Mouse (Mus musculus): ENCODE data around the gene Tusc2. TPM values are rescaled to one million over a fixed set of nuclear protein-coding genes. Genes with fewer than 3 reads are reported as not detected.

The Tusc2 gene
- polyA plus RNA-seq, 1 experiment from 2014 or later: 96.7 TPM

DNA sequence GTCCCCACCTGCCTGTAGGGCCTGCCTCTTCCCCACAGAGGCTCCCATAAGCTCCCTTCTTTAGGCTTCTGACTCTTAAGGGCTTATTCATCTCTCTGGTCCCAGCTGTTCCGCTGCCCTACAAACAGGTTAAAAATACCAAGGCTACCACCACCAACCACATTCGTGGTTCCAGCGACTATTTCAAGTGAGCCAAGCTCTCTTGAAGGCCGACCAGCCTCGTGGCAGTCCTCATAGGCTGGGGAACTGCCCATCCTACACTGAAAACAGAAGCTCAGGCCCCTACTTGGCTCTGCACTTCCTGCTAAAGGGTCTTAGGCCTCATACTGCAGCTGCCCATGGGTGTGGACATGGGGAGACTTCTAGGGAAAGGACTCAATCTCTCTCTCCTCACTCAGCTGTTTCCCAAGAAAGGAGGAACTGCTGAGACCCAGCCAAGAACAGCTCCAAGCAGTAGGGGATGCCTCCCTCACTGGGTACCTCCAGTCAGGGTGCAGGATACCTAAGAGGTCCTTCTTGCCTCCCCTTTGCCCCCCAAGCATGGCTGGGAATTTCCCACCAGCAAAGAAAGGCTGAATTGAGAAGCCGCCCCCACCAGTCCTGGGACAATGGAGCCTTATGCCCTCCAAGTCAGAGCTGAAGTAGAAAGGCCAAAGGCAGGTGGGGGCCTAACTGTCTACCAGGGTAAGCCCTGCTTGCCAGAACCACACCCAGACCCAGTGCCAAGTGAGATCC is 48.6 kb downstream of the Tusc2 start:
- peak overlapping the region; percentile 62 for H3K9ac ChIP-seq (replicated peaks)
- 0 out of 2 replicates have a peak, but pooled peaks have one; percentile 0 for ATAC-seq (replicated peaks)
- 62% methylated on average over 6 of the region's 6 CpGs for WGBS
- peaks cover 25% of the 10 kb centered on the region for H3K36me3 ChIP-seq
- H3K27me3 ChIP-seq: no peaks in the 10 kb centered on the region
- H3K4me3 ChIP-seq: peak overlapping the region; percentile 39; the same call in 1 of the 2 replicates
- no peaks in the 10 kb centered on the region for H3K9me3 ChIP-seq
- peaks cover 25% of the 10 kb centered on the region for H3K4me1 ChIP-seq
- peak overlapping the region; percentile 98 for H3K27ac ChIP-seq (replicated peaks)
- peak overlapping the region; percentile 72 for H3K4me2 ChIP-seq (replicated peaks)

- peaks cover 25% of the 10 kb centered on the region for H3K4me1 ChIP-seq
- H3K9me3 ChIP-seq: no peaks in the 10 kb centered on the region
- peak overlapping the region; percentile 62 for H3K9ac ChIP-seq (replicated peaks)
- ATAC-seq (replicated peaks): peak; percentile 94
- H3K36me3 ChIP-seq: peaks cover 29% of the 10 kb centered on the region
- no peaks in the 10 kb centered on the region for H3K27me3 ChIP-seq
- under 1% methylated on average over 46 of the region's 48 CpGs for WGBS
- peak overlapping the region; percentile 39 for H3K4me3 ChIP-seq
- peak overlapping the region; percentile 98 for H3K27ac ChIP-seq (replicated peaks)
- H3K4me2 ChIP-seq (replicated peaks): peak overlapping the region; percentile 72
Measured at GRCm38 (mm10) chr9:107612191-107612944, 49.3 kb downstream of the Tusc2 start.

GRCm38 (mm10) chr9:107612945-107613569 is 50.0 kb downstream of the Tusc2 start:
- Histone ChIP-seq H3K4me1 (peaks cover 22% of the 10 kb centered on the region), H3K9ac (replicated peaks) (peak overlapping the region; percentile 62), H3K27ac (replicated peaks) (peak overlapping the region; percentile 98), H3K9me3 (no peaks in the 10 kb centered on the region), H3K27me3 (no peaks in the 10 kb centered on the region), H3K4me2 (replicated peaks) (peak overlapping the region; percentile 72), H3K36me3 (peaks cover 34% of the 10 kb centered on the region), H3K4me3 (peak overlapping the region; percentile 39)
- peak; percentile 34 for ATAC-seq (replicated peaks)
- WGBS: 8% methylated on average over 12 of the region's 12 CpGs

DNA sequence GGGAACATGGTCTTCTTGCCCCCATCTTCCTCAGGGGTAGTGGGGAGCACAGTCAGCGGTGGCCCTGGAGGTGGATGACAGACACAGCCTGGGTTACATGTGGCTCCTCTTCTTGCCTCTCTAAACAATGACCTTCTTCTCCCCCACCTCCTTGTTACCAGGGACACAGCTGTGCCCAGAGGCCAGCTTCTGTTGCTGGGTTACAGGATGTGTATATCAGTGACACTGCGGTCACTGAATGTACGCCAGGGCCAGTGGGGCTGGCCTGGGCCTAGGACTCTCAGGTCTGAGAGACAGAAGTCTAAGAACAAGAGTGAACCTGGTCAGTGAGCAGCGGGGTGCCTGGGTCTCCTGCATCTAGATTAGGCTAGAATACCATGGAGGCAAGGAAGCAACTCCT is 52.0 kb downstream of the Tusc2 start:
- H3K36me3 ChIP-seq: peaks cover 52% of the 10 kb centered on the region
- H3K4me1 ChIP-seq: peaks cover 24% of the 10 kb centered on the region
- H3K9ac ChIP-seq (replicated peaks): no peak overlapping the region
- H3K27ac ChIP-seq (replicated peaks): no peak overlapping the region
- H3K4me2 ChIP-seq (replicated peaks): no peak overlapping the region
- 78% methylated on average over 4 of the region's 4 CpGs for WGBS
- ATAC-seq (replicated peaks): no peak
- H3K9me3 ChIP-seq: no peaks in the 10 kb centered on the region
- H3K27me3 ChIP-seq: no peaks in the 10 kb centered on the region
- no peak overlapping the region for H3K4me3 ChIP-seq

Other genes with a start within 250 kb of the Tusc2 start
- gene Hemk1, start 224.9 kb upstream of the Tusc2 start, polyA plus RNA-seq (2015; fragmentation: Nextera tagmentation; extraction: Ambion mirVana): 14.6 and 16.0 TPM in 2 replicates
- 4.1 and 4.5 TPM in 2 replicates for gene 6430571L13Rik, start 222.7 kb upstream of the Tusc2 start, polyA plus RNA-seq (2015; fragmentation: Nextera tagmentation; extraction: Ambion mirVana)
- 3.9 and 4.2 TPM in 2 replicates for gene Cacna2d2, start 163.6 kb upstream of the Tusc2 start, polyA plus RNA-seq (2015; fragmentation: Nextera tagmentation; extraction: Ambion mirVana)
- gene Tmem115, start 29.3 kb upstream of the Tusc2 start, polyA plus RNA-seq (2015; fragmentation: Nextera tagmentation; extraction: Ambion mirVana): 45.7 and 45.8 TPM in 2 replicates
- 34.7 and 36.0 TPM in 2 replicates for gene Cyb561d2, start 21.1 kb upstream of the Tusc2 start, polyA plus RNA-seq (2015; fragmentation: Nextera tagmentation; extraction: Ambion mirVana)
- gene Nprl2, start 21.0 kb upstream of the Tusc2 start, polyA plus RNA-seq (2015; fragmentation: Nextera tagmentation; extraction: Ambion mirVana): 74.9 and 78.7 TPM in 2 replicates
- 3.7 and 4.6 TPM in 2 replicates for gene Zmynd10, start 16.0 kb upstream of the Tusc2 start, polyA plus RNA-seq (2015; fragmentation: Nextera tagmentation; extraction: Ambion mirVana)
- gene Rassf1, start 11.7 kb upstream of the Tusc2 start, polyA plus RNA-seq (2015; fragmentation: Nextera tagmentation; extraction: Ambion mirVana): 38.9 and 41.1 TPM in 2 replicates
- gene Hyal2, start 4.7 kb downstream of the Tusc2 start, polyA plus RNA-seq (2015; fragmentation: Nextera tagmentation; extraction: Ambion mirVana): 75.3 and 76.2 TPM in 2 replicates
- gene Hyal1, start 13.7 kb downstream of the Tusc2 start, polyA plus RNA-seq (2015; fragmentation: Nextera tagmentation; extraction: Ambion mirVana): 8.6 and 8.8 TPM in 2 replicates
- gene Naa80, start 15.6 kb downstream of the Tusc2 start, polyA plus RNA-seq (2015; fragmentation: Nextera tagmentation; extraction: Ambion mirVana): 14.7 and 17.0 TPM in 2 replicates
- gene Hyal3, start 17.6 kb downstream of the Tusc2 start, polyA plus RNA-seq (2015; fragmentation: Nextera tagmentation; extraction: Ambion mirVana): 1.3 and 2.1 TPM in 2 replicates
- 15.4 and 16.9 TPM in 2 replicates for gene Ifrd2, start 24.4 kb downstream of the Tusc2 start, polyA plus RNA-seq (2015; fragmentation: Nextera tagmentation; extraction: Ambion mirVana)
- 1.7 and 2.8 TPM in 2 replicates for gene Sema3b, start 46.0 kb downstream of the Tusc2 start, polyA plus RNA-seq (2015; fragmentation: Nextera tagmentation; extraction: Ambion mirVana)
- 335 and 338 TPM in 2 replicates for gene Gnai2, start 72.1 kb downstream of the Tusc2 start, polyA plus RNA-seq (2015; fragmentation: Nextera tagmentation; extraction: Ambion mirVana)
- gene Slc38a3, start 106.3 kb downstream of the Tusc2 start, polyA plus RNA-seq (2015; fragmentation: Nextera tagmentation; extraction: Ambion mirVana): 24.2 and 24.4 TPM in 2 replicates
- 1.7 and 1.8 TPM in 2 replicates for gene Gnat1, start 116.5 kb downstream of the Tusc2 start, polyA plus RNA-seq (2015; fragmentation: Nextera tagmentation; extraction: Ambion mirVana)
- 13.7 and 14.6 TPM in 2 replicates for gene Sema3f, start 147.2 kb downstream of the Tusc2 start, polyA plus RNA-seq (2015; fragmentation: Nextera tagmentation; extraction: Ambion mirVana)
- 283 and 284 TPM in 2 replicates for gene Rbm5, start 207.7 kb downstream of the Tusc2 start, polyA plus RNA-seq (2015; fragmentation: Nextera tagmentation; extraction: Ambion mirVana)

Measured in forebrain, embryonic 15.5 days (tissue).